Mouse (Mus musculus): ENCODE data around the gene Hist1h2af. TPM values are rescaled to one million over a fixed set of nuclear protein-coding genes. Genes with fewer than 3 reads are reported as not detected.
"Not testable (repeated sequence)": the region's sequence is repeated elsewhere in the genome, so short reads cannot be mapped to it uniquely, and the experiment has no call there.

Gene Hist1h2af
- total and polyA plus RNA-seq, 2 experiments from 2014 or later, result 2.6 to 369 TPM

GRCm38 (mm10) chr13:23572218-23573033 lies 38.7 kb downstream of the Hist1h2af start:
- ATAC-seq (ENCODE audit: insufficient read depth, low read depth), result no peak

GRCm38 (mm10) chr13:23573034-23573897 lies 39.6 kb downstream of the Hist1h2af start:
- Histone ChIP-seq H3K4me2 (ENCODE audit: low read depth, low read length) (peak overlapping the region; percentile 62), H3K4me3 (ENCODE audit: low read depth, low read length) (peak overlapping the region; percentile 51), H3K27ac (ENCODE audit: low read depth) (peak overlapping the region; percentile 97), H3K4me1 (ENCODE audit: control insufficient read depth, insufficient read depth) (peaks cover 16% of the 10 kb centered on the region; the same call in 1 of the 2 replicates), H3K9ac (replicated peaks; ENCODE audit: low read depth, low read length) (peak overlapping the region; percentile 59; the same call in 1 of the 2 replicates)
- not testable (repeated sequence) for ATAC-seq (ENCODE audit: insufficient read depth, low read depth); H3K27me3 ChIP-seq (ENCODE audit: control insufficient read depth, insufficient read depth, low read length); H3K9me3 ChIP-seq (replicated peaks; ENCODE audit: control insufficient read depth, low read length); DNase-seq (ENCODE audit: low spot score); H3K36me3 ChIP-seq (replicated peaks; ENCODE audit: control insufficient read depth, insufficient read depth, low read length)
- 25% methylated on average over 17 of the region's 20 CpGs for WGBS

More at GRCm38 (mm10) chr13:23572218-23573033, 38.7 kb downstream of the Hist1h2af start:
- Histone ChIP-seq H3K4me1 (ENCODE audit: control insufficient read depth, insufficient read depth) (peaks cover 16% of the 10 kb centered on the region; the same call in 1 of the 2 replicates), H3K27me3 (ENCODE audit: control insufficient read depth, insufficient read depth, low read length) (no peaks in the 10 kb centered on the region), H3K9me3 (replicated peaks; ENCODE audit: control insufficient read depth, low read length) (no peaks in the 10 kb centered on the region), H3K36me3 (replicated peaks; ENCODE audit: control insufficient read depth, insufficient read depth, low read length) (no peaks in the 10 kb centered on the region), H3K27ac (ENCODE audit: low read depth) (peak overlapping the region; percentile 97), H3K9ac (replicated peaks; ENCODE audit: low read depth, low read length) (peak overlapping the region; percentile 69; the same call in 1 of the 2 replicates), H3K4me2 (ENCODE audit: low read depth, low read length) (peak overlapping the region; percentile 62), H3K4me3 (ENCODE audit: low read depth, low read length) (peak overlapping the region; percentile 51)
- WGBS, result 45% methylated on average over 2 of the region's 2 CpGs
- DNase-seq (ENCODE audit: low spot score), result no peak
- TF ChIP-seq EP300 (IDR thresholded peaks at IDR 0.05; ENCODE audit: low read depth) (no peak), CTCF (IDR thresholded peaks at IDR 0.05; ENCODE audit: low read depth) (no peak)

GRCm38 (mm10) chr13:23573898-23574524 lies 40.3 kb downstream of the Hist1h2af start, which contains the start of the genes Hist1h2bf and Hist1h2ad:
Gene Hist1h2bf (minus strand): TSS chr13:23574196.
Gene Hist1h2ad (plus strand): TSS chr13:23574381.
- H3K27me3 ChIP-seq (ENCODE audit: control insufficient read depth, insufficient read depth, low read length); H3K36me3 ChIP-seq (replicated peaks; ENCODE audit: control insufficient read depth, insufficient read depth, low read length); H3K9me3 ChIP-seq (replicated peaks; ENCODE audit: control insufficient read depth, low read length): not testable (repeated sequence)
- Histone ChIP-seq H3K4me1 (ENCODE audit: control insufficient read depth, insufficient read depth) (peaks cover 16% of the 10 kb centered on the region; the same call in 1 of the 2 replicates), H3K4me3 (ENCODE audit: low read depth, low read length) (peak within 1 kb of the TSS; percentile 51), H3K9ac (replicated peaks; ENCODE audit: low read depth, low read length) (peak within 1 kb of the TSS; percentile 59; the same call in 1 of the 2 replicates), H3K4me2 (ENCODE audit: low read depth, low read length) (peak within 1 kb of the TSS; percentile 62), H3K27ac (ENCODE audit: low read depth) (peak within 1 kb of the TSS; percentile 76)
- peak; percentile 81 for ATAC-seq (ENCODE audit: insufficient read depth, low read depth)
- peak; percentile 97 for DNase-seq (ENCODE audit: low spot score)
- peak; percentile 90 for TF ChIP-seq EP300 (IDR thresholded peaks at IDR 0.05; ENCODE audit: low read depth)
- 3% methylated on average over 31 of the region's 42 CpGs for WGBS

- H3K36me3 ChIP-seq (replicated peaks; ENCODE audit: control insufficient read depth, insufficient read depth, low read length); ATAC-seq (ENCODE audit: insufficient read depth, low read depth); DNase-seq (ENCODE audit: low spot score); H3K9me3 ChIP-seq (replicated peaks; ENCODE audit: control insufficient read depth, low read length); H3K27me3 ChIP-seq (ENCODE audit: control insufficient read depth, insufficient read depth, low read length); H3K9ac ChIP-seq (replicated peaks; ENCODE audit: low read depth, low read length): not testable (repeated sequence)
- Histone ChIP-seq H3K27ac (ENCODE audit: low read depth) (peak overlapping the region; percentile 71; the same call in 1 of the 2 replicates), H3K4me3 (ENCODE audit: low read depth, low read length) (peak overlapping the region; percentile 51), H3K4me1 (ENCODE audit: control insufficient read depth, insufficient read depth) (peaks cover 16% of the 10 kb centered on the region; the same call in 1 of the 2 replicates), H3K4me2 (ENCODE audit: low read depth, low read length) (peak overlapping the region; percentile 53; the same call in 1 of the 2 replicates)
- WGBS, result 10% methylated on average over 5 of the region's 39 CpGs
These were observed 41.0 kb downstream of the Hist1h2af start for GRCm38 (mm10) chr13:23574546-23575170.

All from heart, postnatal 0 days (tissue).